Mouse (Mus musculus) neutrophil, adult 5-6 weeks (primary cell): Measurements from ENCODE around the gene Mtmr4. TPM values are rescaled to one million over a fixed set of nuclear protein-coding genes. Genes with fewer than 3 reads are reported as not detected.

ENCODE experiments used
- ATAC-seq: fragments of 151-379, 151-347 bp; 2 replicates; pipeline ENCODE4 v1.8.0; 2017; ENCODE audit warnings: mild to moderate bottlenecking, moderate TSS enrichment; ENCODE audit not compliant: insufficient number of reproducible peaks, poor library complexity, low FRiP score, severe bottlenecking; ENCODE audit errors: extremely low read depth
- total RNA-seq: library from RNA; stranded (forward); fragments of 200-1000 nt; gene quantifications from 2 replicates; pipeline ENCODE4 v1.2.3, GENCODE M21; 2017

Gene Mtmr4
- total RNA-seq, 1 experiment from 2014 or later: 27.7 TPM

GRCm38 (mm10) chr11:87665658-87666057 lies 73.7 kb downstream of the Mtmr4 start:
- ATAC-seq: no peak

Other genes starting within 250 kb of the Mtmr4 start
- gene Ppm1e, start 233.1 kb upstream of the Mtmr4 start, total RNA-seq: 4.1 and 5.4 TPM in 2 replicates
- gene Rad51c, start 187.2 kb upstream of the Mtmr4 start, total RNA-seq: 4.2 and 9.9 TPM in 2 replicates
- gene Tex14, start 187.1 kb upstream of the Mtmr4 start, total RNA-seq: 2.2 and 4.8 TPM in 2 replicates
- not detected in 2 replicates for gene Gm11492, start 25.5 kb upstream of the Mtmr4 start, total RNA-seq
- gene Sept4, start 23.3 kb upstream of the Mtmr4 start, total RNA-seq: 1.4 and 1.5 TPM in 2 replicates
- not detected in 2 replicates for gene Hsf5, start 25.0 kb downstream of the Mtmr4 start, total RNA-seq
- 1.5 and 1.6 TPM in 2 replicates for gene Rnf43, start 70.6 kb downstream of the Mtmr4 start, total RNA-seq
- gene Supt4a, start 145.4 kb downstream of the Mtmr4 start, total RNA-seq: 181 and 183 TPM in 2 replicates
- gene Tspoap1, start 168.4 kb downstream of the Mtmr4 start, total RNA-seq: 21.4 and 22.2 TPM in 2 replicates
- gene Mpo, start 201.4 kb downstream of the Mtmr4 start, total RNA-seq: 0.98 TPM in 1 of 2 replicates, not detected in the other
- gene Lpo, start 236.1 kb downstream of the Mtmr4 start, total RNA-seq: not detected in 2 replicates